Comparison of ENCODE assay signal across 38 mouse cellular contexts in genomic region chr17:53869931-53870330, GRCm38 (mm10). TPM values are rescaled to one million over a fixed set of nuclear protein-coding genes. Genes with fewer than 3 reads are reported as not detected.
"Had no signal": no experiment of that assay in that cellular context is flagged by ENCODE, and none has a peak within 500 bp of the region (broad histone marks: within the 10 kb centered on the region; RNA-seq: fewer than 3 reads in every experiment).

No protein-coding gene starts in this region.

- H3K27me3 ChIP-seq: embryonic facial prominence, embryonic 12.5 days; embryonic facial prominence, embryonic 13.5 days; embryonic facial prominence, embryonic 15.5 days; forebrain, embryonic 12.5 days; forebrain, embryonic 13.5 days; forebrain, embryonic 15.5 days had no signal

- H3K4me3 ChIP-seq: embryonic facial prominence, embryonic 10.5 days; embryonic facial prominence, embryonic 12.5 days; embryonic facial prominence, embryonic 13.5 days; embryonic facial prominence, embryonic 15.5 days; erythroblast, embryonic 14.5 days; forebrain, embryonic 10.5 days; forebrain, embryonic 12.5 days; forebrain, embryonic 13.5 days; forebrain, embryonic 15.5 days; gastrocnemius, adult 2 months had no signal

- H3K4me1 ChIP-seq: embryonic facial prominence, embryonic 10.5 days; embryonic facial prominence, embryonic 12.5 days; embryonic facial prominence, embryonic 13.5 days; embryonic facial prominence, embryonic 15.5 days; forebrain, embryonic 10.5 days; forebrain, embryonic 12.5 days; forebrain, embryonic 13.5 days; forebrain, embryonic 15.5 days had no signal

- DNase-seq: cerebellum, adult 2 months; cerebellum, adult 8-10 months; cerebellum, adult 9-10 months; cerebellum, adult 9-11 months; cerebellum, postnatal 10 days; cerebellum, postnatal 14 days; cerebellum, postnatal 25 days; cerebellum, postnatal 36 days; embryo, embryonic 11 days; forebrain, postnatal 0 days; gastrocnemius, adult 2 months; gastrocnemius, postnatal 10 days; gastrocnemius, postnatal 14 days; gastrocnemius, postnatal 25 days; gastrocnemius, postnatal 36 days; heart, adult 11 months; heart, adult 18-20 months had no signal

- H3K36me3 ChIP-seq: embryonic facial prominence, embryonic 10.5 days; embryonic facial prominence, embryonic 12.5 days; embryonic facial prominence, embryonic 13.5 days; embryonic facial prominence, embryonic 15.5 days; forebrain, embryonic 10.5 days; forebrain, embryonic 12.5 days; forebrain, embryonic 15.5 days had no signal

- H3K27ac ChIP-seq: embryonic facial prominence, embryonic 10.5 days; embryonic facial prominence, embryonic 12.5 days; embryonic facial prominence, embryonic 13.5 days; embryonic facial prominence, embryonic 15.5 days; forebrain, embryonic 10.5 days; forebrain, embryonic 12.5 days; forebrain, embryonic 13.5 days; forebrain, embryonic 15.5 days; gastrocnemius, adult 2 months had no signal

- H3K9ac ChIP-seq: embryonic facial prominence, embryonic 12.5 days; embryonic facial prominence, embryonic 13.5 days; embryonic facial prominence, embryonic 15.5 days; forebrain, embryonic 12.5 days; forebrain, embryonic 13.5 days; forebrain, embryonic 15.5 days; forebrain, postnatal 0 days had no signal

RNA-seq across cellular contexts. Expression of gene Sult1c2, which starts 23.8 kb away (rescaled TPM):
- total RNA-seq: common myeloid progenitor, adult 5-6 weeks; forebrain, postnatal 0 days; gastrocnemius, adult 18-20 months; gastrocnemius, adult 2 months; gastrocnemius, adult 8-10 months; gastrocnemius, postnatal 10 days; gastrocnemius, postnatal 14 days; gastrocnemius, postnatal 25 days; gastrocnemius, postnatal 36 days; gastrocnemius, postnatal 4 days; granulocyte monocyte progenitor cell, adult 5-6 weeks; heart, adult 18-20 months had no signal
- polyA plus RNA-seq: cerebellum, adult 2 months; cortical plate, adult 2 months; embryonic facial prominence, embryonic 10.5 days; embryonic facial prominence, embryonic 11.5 days; embryonic facial prominence, embryonic 12.5 days; embryonic facial prominence, embryonic 13.5 days; embryonic facial prominence, embryonic 14.5 days; embryonic facial prominence, embryonic 15.5 days; erythroblast, embryonic 14.5 days; forebrain, embryonic 10.5 days; forebrain, embryonic 11.5 days; forebrain, embryonic 12.5 days; forebrain, embryonic 13.5 days; forebrain, embryonic 14.5 days; forebrain, embryonic 15.5 days; forebrain, embryonic 16.5 days; forebrain, postnatal 0 days; frontal cortex, adult 2 months had no signal
